Mouse (Mus musculus): ENCODE measurements around the gene Slc7a6os.
A peak's percentile ranks its signal among the peaks of the same experiment; 100 is the strongest.

DNA sequence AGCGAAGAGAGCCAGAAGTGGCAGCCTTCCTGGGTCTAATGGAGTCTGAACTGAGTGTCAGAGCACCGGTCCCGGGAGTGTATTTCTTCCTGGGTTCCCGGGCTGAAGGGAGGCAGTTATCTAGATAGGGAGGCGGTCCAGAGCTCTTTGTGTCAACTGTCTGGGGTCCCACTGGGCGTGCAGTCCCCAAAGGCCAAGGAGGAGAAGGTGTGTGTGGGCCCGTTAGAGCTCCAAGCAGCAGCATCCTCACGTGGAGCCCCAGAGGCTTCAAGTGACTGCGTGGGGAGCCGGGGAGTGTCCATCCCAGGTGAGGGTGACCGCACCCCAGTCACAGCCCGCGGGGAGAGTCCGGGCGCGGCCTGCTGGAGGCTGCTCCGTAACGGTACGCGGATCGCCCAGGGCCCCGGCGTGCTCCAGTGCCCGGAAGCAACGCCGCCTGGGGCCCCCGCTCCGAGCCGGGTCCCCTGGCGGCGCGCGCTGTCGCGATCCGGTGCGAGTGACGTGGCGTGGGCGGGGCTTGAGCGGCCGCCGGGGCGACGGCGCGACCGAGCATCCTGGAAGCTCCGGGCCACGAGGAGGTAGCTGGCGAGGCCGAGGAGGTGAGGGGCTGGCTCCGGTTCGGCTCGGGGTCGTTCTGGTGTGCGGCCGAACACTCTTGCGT is 42.2 kb downstream of the Slc7a6os start, which contains the start of gene Slc7a6:
- TF ChIP-seq POLR2A (IDR thresholded peaks at IDR 0.05; ENCODE audit: insufficient read depth, low read depth, low read length) (no peak; the same call in 1 of the 2 replicates), CTCF (IDR thresholded peaks at IDR 0.05) (peak; percentile 48), EP300 (IDR thresholded peaks at IDR 0.05; ENCODE audit: insufficient read depth, low read depth, low read length) (no peak)

All from heart, adult 2 months (tissue).